Mouse (Mus musculus) midbrain, embryonic 15.5 days (tissue): ENCODE results near the gene Gucy1a1. TPM values are rescaled to one million over a fixed set of nuclear protein-coding genes. Genes with fewer than 3 reads are reported as not detected.

Experiments used
- ATAC-seq: fragments of 200-750 bp; cut with Nextera tagmentation; replicated peaks from 2 replicates; pipeline ENCODE4 v1.8.0; 2017; ENCODE audit warnings: moderate TSS enrichment
- H3K27ac ChIP-seq: fragments of 300-500 bp; sonication (generic); 2 replicates; pipeline ENCODE4 v1.5.1; 2015; ENCODE audit warnings: mild to moderate bottlenecking, inconsistent platforms
- H3K27me3 ChIP-seq: fragments of 300-500 bp; sonication (generic); replicated peaks from 2 replicates; pipeline ENCODE4 v1.6.1; 2015; ENCODE audit warnings: inconsistent platforms
- H3K36me3 ChIP-seq: fragments of 300-500 bp; sonication (generic); replicated peaks from 2 replicates; pipeline ENCODE4 v1.6.1; 2015; ENCODE audit warnings: inconsistent platforms
- H3K4me1 ChIP-seq: fragments of 300-500 bp; sonication (generic); 2 replicates; pipeline ENCODE4 v1.6.1; 2015; ENCODE audit warnings: inconsistent platforms
- H3K4me2 ChIP-seq: fragments of 300-500 bp; sonication (generic); 2 replicates; pipeline ENCODE4 v1.6.1; 2015; ENCODE audit warnings: inconsistent platforms, mild to moderate bottlenecking, moderate library complexity
- H3K4me3 ChIP-seq: fragments of 300-500 bp; sonication (generic); 2 replicates; pipeline ENCODE4 v1.5.1; 2015; ENCODE audit warnings: mild to moderate bottlenecking, inconsistent platforms
- H3K9ac ChIP-seq: fragments of 300-500 bp; sonication (generic); 2 replicates; pipeline ENCODE4 v1.6.1; 2015; ENCODE audit warnings: mild to moderate bottlenecking, inconsistent platforms
- H3K9me3 ChIP-seq: fragments of 300-500 bp; sonication (generic); 2 replicates; pipeline ENCODE4 v1.6.1; 2016; ENCODE audit warnings: inconsistent platforms
- WGBS: fragments of 180-500 bp; shearing (Covaris S2); methylation state at CpG from one replicate; pipeline ENCODE4 v1.1.7; 2015; ENCODE audit warnings: mixed read lengths; 5-methylcytosine and 5-hydroxymethylcytosine counted together
- polyA plus RNA-seq: library from polyadenylated mRNA; unstranded; fragments of >200 nt; fragmentation: Nextera tagmentation; extraction: Ambion mirVana; gene quantifications from 2 replicates; pipeline ENCODE4 v1.2.1, GENCODE M21; 2015

Gucy1a1 gene
- polyA plus RNA-seq, 1 experiment from 2014 or later = 19.1 TPM

GRCm38 (mm10) chr3:82067830-82068229 lies 77.8 kb downstream of the Gucy1a1 start:
- WGBS = 86% methylated on average over 5 of the region's 5 CpGs
- Histone ChIP-seq H3K9ac (no peak overlapping the region), H3K4me1 (peaks cover 11% of the 10 kb centered on the region), H3K36me3 (no peaks in the 10 kb centered on the region), H3K27ac (no peak overlapping the region), H3K4me3 (no peak overlapping the region), H3K9me3 (no peaks in the 10 kb centered on the region), H3K27me3 (no peaks in the 10 kb centered on the region), H3K4me2 (no peak overlapping the region)
- no peak for ATAC-seq

DNA sequence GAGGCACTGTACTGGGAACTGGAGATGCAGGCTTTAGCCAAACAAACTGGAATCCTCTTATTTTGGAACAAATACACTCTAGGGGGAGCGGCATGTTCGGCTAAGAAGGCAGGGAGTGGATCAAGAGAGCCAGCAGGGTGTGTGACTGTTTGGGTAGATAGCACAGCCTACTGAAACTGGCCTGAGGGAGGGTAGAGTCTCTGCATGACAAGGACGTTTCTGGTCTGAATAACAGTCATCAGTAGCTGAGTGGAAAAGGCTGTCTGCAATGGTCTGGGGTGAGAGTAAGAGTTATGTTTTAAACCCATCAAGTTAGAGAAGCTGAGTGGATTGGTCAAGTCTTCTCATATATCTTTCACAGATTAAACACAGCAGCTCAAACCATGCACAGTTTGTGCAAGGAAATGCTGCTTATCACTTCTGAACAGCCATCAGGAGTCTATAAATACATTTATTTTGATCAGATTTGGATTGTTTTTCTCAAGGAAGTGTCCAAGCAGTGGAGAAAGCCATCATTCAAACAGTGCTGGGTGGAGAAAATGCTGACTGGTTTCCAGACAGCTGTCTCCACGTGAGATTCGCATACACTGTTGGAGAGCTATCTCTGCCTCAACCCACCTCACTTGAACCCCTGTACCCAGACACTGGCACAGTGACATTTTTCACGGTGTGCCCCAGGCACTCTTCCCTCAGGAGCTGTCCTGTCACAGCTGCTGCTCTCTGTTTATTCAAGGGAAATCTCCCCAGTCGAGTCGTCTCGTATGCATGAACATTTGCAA lies 84.0 kb downstream of the Gucy1a1 start:
- Histone ChIP-seq H3K4me2 (no peak overlapping the region), H3K4me3 (no peak overlapping the region), H3K27ac (no peak overlapping the region), H3K9ac (no peak overlapping the region), H3K27me3 (no peaks in the 10 kb centered on the region), H3K9me3 (no peaks in the 10 kb centered on the region), H3K4me1 (peaks cover 11% of the 10 kb centered on the region; the same call in 1 of the 2 replicates), H3K36me3 (no peaks in the 10 kb centered on the region)
- ATAC-seq = peak; percentile 60
- WGBS = 36% methylated on average over 9 of the region's 9 CpGs

DNA sequence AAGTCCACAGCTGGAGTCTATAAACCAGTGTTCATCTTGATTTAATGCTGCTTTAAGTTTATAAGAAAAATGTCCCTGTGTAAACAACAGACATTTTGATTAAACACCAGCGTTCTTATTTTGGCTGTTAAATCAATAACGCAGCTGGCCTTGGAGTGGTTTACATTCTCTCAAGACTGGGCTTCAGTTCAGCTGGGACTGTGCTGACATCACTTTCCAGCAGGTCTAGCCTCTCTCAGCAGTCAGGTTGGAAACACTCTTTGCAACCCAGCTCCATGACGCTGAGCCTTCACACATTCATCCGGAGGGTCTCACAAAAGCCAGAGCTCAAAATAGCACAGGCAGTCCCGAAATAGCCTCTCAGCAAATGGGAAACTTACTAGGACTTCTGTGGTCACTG lies 88.4 kb downstream of the Gucy1a1 start:
- 63% methylated on average over 5 of the region's 5 CpGs for WGBS

GRCm38 (mm10) chr3:82054283-82054974 lies 91.2 kb downstream of the Gucy1a1 start:
- H3K9me3 ChIP-seq = no peaks in the 10 kb centered on the region
- H3K27me3 ChIP-seq = no peaks in the 10 kb centered on the region
- H3K36me3 ChIP-seq = no peaks in the 10 kb centered on the region
- H3K27ac ChIP-seq = no peak overlapping the region
- no peak overlapping the region for H3K9ac ChIP-seq
- H3K4me1 ChIP-seq = peaks cover 4% of the 10 kb centered on the region
- H3K4me2 ChIP-seq = no peak overlapping the region
- no peak overlapping the region for H3K4me3 ChIP-seq
- ATAC-seq = no peak
- WGBS = 67% methylated on average over 5 of the region's 5 CpGs

More for the DNA sequence above, 88.4 kb downstream of the Gucy1a1 start:
- Histone ChIP-seq H3K36me3 (no peaks in the 10 kb centered on the region), H3K4me2 (no peak overlapping the region), H3K9me3 (no peaks in the 10 kb centered on the region), H3K27me3 (no peaks in the 10 kb centered on the region), H3K4me3 (no peak overlapping the region), H3K27ac (no peak overlapping the region), H3K9ac (no peak overlapping the region), H3K4me1 (0 out of 2 replicates have a peak, but pooled peaks cover 8% of the 10 kb centered on the region)
- ATAC-seq = no peak

GRCm38 (mm10) chr3:82052029-82052428 lies 93.6 kb downstream of the Gucy1a1 start:
- 34% methylated on average over 2 of the region's 2 CpGs for WGBS
- H3K27ac ChIP-seq = no peak overlapping the region

DNA sequence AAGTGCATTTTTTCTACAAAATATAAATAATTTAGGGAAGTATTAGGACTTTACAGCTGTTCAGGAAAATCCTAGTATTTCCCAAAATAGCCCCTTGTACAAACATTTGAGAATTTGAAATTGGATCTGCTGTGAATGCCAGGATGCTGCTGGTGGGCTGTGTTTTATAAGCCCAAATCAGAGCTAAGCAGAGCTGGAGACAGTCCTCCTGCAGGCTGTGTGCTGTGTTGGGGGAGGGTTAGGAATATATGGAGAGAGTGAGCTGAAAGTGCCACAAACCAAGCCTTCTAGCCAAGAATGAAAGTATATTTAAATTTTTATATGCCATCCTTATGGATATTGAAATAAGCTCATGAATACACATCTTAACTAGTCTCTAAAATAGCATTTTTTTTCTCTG lies 94.1 kb downstream of the Gucy1a1 start:
- Histone ChIP-seq H3K4me1 (peaks cover 15% of the 10 kb centered on the region), H3K36me3 (no peaks in the 10 kb centered on the region), H3K27me3 (no peaks in the 10 kb centered on the region), H3K9ac (no peak overlapping the region), H3K4me2 (no peak overlapping the region), H3K4me3 (no peak overlapping the region), H3K27ac (no peak overlapping the region), H3K9me3 (no peaks in the 10 kb centered on the region)
- ATAC-seq = no peak

More at GRCm38 (mm10) chr3:82052029-82052428, 93.6 kb downstream of the Gucy1a1 start:
- Histone ChIP-seq H3K4me3 (no peak overlapping the region), H3K9me3 (no peaks in the 10 kb centered on the region), H3K36me3 (no peaks in the 10 kb centered on the region), H3K4me2 (no peak overlapping the region), H3K9ac (no peak overlapping the region), H3K4me1 (peaks cover 15% of the 10 kb centered on the region), H3K27me3 (no peaks in the 10 kb centered on the region)
- no peak for ATAC-seq

GRCm38 (mm10) chr3:82048681-82049080 lies 96.9 kb downstream of the Gucy1a1 start:
- ATAC-seq = no peak
- Histone ChIP-seq H3K36me3 (no peaks in the 10 kb centered on the region; the same call in 1 of the 2 replicates), H3K4me2 (peak overlapping the region; percentile 16; the same call in 1 of the 2 replicates), H3K4me3 (no peak overlapping the region), H3K9ac (no peak overlapping the region), H3K9me3 (no peaks in the 10 kb centered on the region), H3K27me3 (no peaks in the 10 kb centered on the region), H3K4me1 (peaks cover 15% of the 10 kb centered on the region), H3K27ac (0 out of 2 replicates have a peak overlapping the region, but pooled peaks have one; percentile 6)
- 50% methylated on average over 7 of the region's 7 CpGs for WGBS

DNA sequence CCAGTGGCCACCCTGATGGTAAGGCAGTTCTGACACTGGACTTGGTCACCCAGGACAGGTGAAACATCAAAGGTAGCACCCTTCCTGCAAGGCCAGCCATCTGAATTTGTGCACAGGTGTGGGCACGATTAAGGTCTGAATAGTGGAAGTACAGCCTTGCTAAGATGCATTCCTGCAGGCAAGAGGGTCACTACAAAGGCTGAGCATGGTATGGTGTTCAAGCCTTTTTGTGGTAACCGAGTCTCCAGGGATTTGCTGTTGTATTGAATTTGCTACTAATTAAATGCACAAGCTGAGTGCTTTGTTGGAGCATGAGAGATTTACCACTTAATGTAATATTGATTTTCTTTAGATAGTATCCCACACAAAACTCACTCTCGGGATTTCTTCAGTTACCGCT lies 97.5 kb downstream of the Gucy1a1 start:
- Histone ChIP-seq H3K4me2 (no peak overlapping the region), H3K9ac (no peak overlapping the region), H3K4me1 (peaks cover 15% of the 10 kb centered on the region), H3K4me3 (no peak overlapping the region), H3K36me3 (no peaks in the 10 kb centered on the region; the same call in 1 of the 2 replicates), H3K9me3 (no peaks in the 10 kb centered on the region), H3K27ac (no peak overlapping the region), H3K27me3 (no peaks in the 10 kb centered on the region)
- 48% methylated on average over 4 of the region's 4 CpGs for WGBS
- ATAC-seq = 0 out of 2 replicates have a peak, but pooled peaks have one; percentile 21

GRCm38 (mm10) chr3:82047100-82047753 lies 98.4 kb downstream of the Gucy1a1 start:
- Histone ChIP-seq H3K27me3 (no peaks in the 10 kb centered on the region), H3K27ac (no peak overlapping the region), H3K9me3 (no peaks in the 10 kb centered on the region), H3K36me3 (no peaks in the 10 kb centered on the region; the same call in 1 of the 2 replicates), H3K4me1 (peaks cover 12% of the 10 kb centered on the region), H3K4me2 (no peak overlapping the region), H3K4me3 (no peak overlapping the region), H3K9ac (no peak overlapping the region)
- WGBS = 30% methylated on average over 8 of the region's 8 CpGs
- peak; percentile 88 for ATAC-seq

DNA sequence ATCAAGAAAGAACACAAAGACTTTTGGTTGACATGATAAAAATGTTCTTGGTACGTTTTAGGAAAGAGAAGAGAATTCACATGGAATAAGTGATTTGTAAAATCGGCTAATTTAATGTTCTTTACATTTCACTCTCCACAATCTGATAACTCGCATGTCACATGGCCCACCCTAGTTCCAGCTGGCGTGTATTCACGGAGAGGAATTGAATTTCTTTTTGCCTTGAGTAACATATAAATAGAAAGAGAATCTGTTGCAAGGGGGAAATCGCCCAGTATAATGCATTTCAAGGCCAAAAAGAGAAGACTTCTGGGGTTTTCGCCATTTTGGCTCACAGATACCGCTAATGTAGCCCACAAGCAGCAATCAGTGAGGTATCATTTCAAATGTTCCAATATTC lies 99.5 kb downstream of the Gucy1a1 start:
- no peaks in the 10 kb centered on the region; the same call in 1 of the 2 replicates for H3K36me3 ChIP-seq
- no peak overlapping the region for H3K9ac ChIP-seq
- no peak overlapping the region for H3K4me3 ChIP-seq
- WGBS = 90% methylated on average over 8 of the region's 8 CpGs
- no peak for ATAC-seq
- H3K9me3 ChIP-seq = no peaks in the 10 kb centered on the region
- no peaks in the 10 kb centered on the region for H3K27me3 ChIP-seq
- H3K4me1 ChIP-seq = peaks cover 11% of the 10 kb centered on the region
- H3K27ac ChIP-seq = no peak overlapping the region
- H3K4me2 ChIP-seq = no peak overlapping the region

DNA sequence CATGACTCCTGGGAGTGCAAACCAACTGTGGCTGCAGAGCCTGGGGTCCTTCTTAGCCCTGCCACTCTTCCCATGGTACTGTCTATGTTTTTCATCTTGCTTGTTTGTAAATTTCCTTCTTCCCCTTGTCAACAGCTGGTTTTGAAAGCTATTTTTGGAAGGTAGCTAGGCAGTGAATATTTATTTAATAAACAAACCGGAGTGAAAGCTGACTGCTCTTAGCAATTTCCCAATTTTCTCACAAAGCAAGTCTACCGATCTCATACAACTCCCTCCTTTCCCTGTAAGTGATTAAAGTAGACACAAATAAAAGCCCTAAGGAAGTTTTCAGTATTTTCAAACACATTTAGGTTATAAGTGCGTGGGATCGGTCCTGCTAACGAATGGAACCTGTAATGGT lies 100.7 kb downstream of the Gucy1a1 start:
- no peaks in the 10 kb centered on the region for H3K27me3 ChIP-seq
- no peaks in the 10 kb centered on the region; the same call in 1 of the 2 replicates for H3K36me3 ChIP-seq
- H3K9ac ChIP-seq = no peak overlapping the region
- no peak overlapping the region for H3K27ac ChIP-seq
- H3K4me2 ChIP-seq = no peak overlapping the region
- ATAC-seq = no peak
- 93% methylated on average over 5 of the region's 5 CpGs for WGBS
- peaks cover 11% of the 10 kb centered on the region for H3K4me1 ChIP-seq
- no peaks in the 10 kb centered on the region for H3K9me3 ChIP-seq
- no peak overlapping the region for H3K4me3 ChIP-seq

- H3K4me3 ChIP-seq = no peak overlapping the region
- no peaks in the 10 kb centered on the region for H3K9me3 ChIP-seq
- H3K27ac ChIP-seq = no peak overlapping the region
- H3K4me1 ChIP-seq = peaks cover 3% of the 10 kb centered on the region
- no peak overlapping the region for H3K4me2 ChIP-seq
- 85% methylated on average over 6 of the region's 6 CpGs for WGBS
- no peaks in the 10 kb centered on the region for H3K27me3 ChIP-seq
- no peak for ATAC-seq
- no peaks in the 10 kb centered on the region; the same call in 1 of the 2 replicates for H3K36me3 ChIP-seq
- no peak overlapping the region for H3K9ac ChIP-seq
Observed at GRCm38 (mm10) chr3:82043676-82044075, 101.9 kb downstream of the Gucy1a1 start.
